Mouse (Mus musculus) forebrain, postnatal 0 days (tissue): ENCODE results near the gene Fam167b. TPM values are rescaled to one million over a fixed set of nuclear protein-coding genes. Genes with fewer than 3 reads are reported as not detected.

Source experiments
- ATAC-seq: fragments of 200-750 bp; cut with Nextera tagmentation; 2 replicates; pipeline ENCODE4 v1.8.0; 2017; ENCODE audit warnings: mild to moderate bottlenecking, moderate library complexity
- DNase-seq: peaks from one replicate; pipeline ENCODE4 v3.0.0-alpha.2; 2015
- H3K27ac ChIP-seq: fragments of 300-500 bp; sonication (generic); 2 replicates; pipeline ENCODE4 v1.5.1; 2014; ENCODE audit warnings: low read depth, mild to moderate bottlenecking, antibody characterized with exemption, low read length, moderate library complexity, mixed read lengths
- H3K27me3 ChIP-seq: fragments of 300-500 bp; sonication (generic); 2 replicates; pipeline ENCODE4 v1.6.1; 2014; ENCODE audit warnings: mild to moderate bottlenecking, low read length, mixed read lengths; ENCODE audit not compliant: insufficient read depth
- H3K36me3 ChIP-seq: fragments of 300-500 bp; sonication (generic); 2 replicates; pipeline ENCODE4 v1.6.1; 2014; ENCODE audit warnings: mild to moderate bottlenecking, moderate library complexity; ENCODE audit not compliant: insufficient read depth
- H3K4me1 ChIP-seq: fragments of 300-500 bp; sonication (generic); 2 replicates; pipeline ENCODE4 v1.6.1; 2014; ENCODE audit warnings: antibody characterized with exemption; ENCODE audit not compliant: insufficient read depth
- H3K4me2 ChIP-seq: fragments of 300-500 bp; sonication (generic); 2 replicates; pipeline ENCODE4 v1.6.1; 2014; ENCODE audit warnings: low read depth, mild to moderate bottlenecking, moderate library complexity
- H3K4me3 ChIP-seq: fragments of 300-500 bp; sonication (generic); 2 replicates; pipeline ENCODE4 v1.5.1; 2014; ENCODE audit warnings: low read depth, low read length, mixed read lengths
- H3K9ac ChIP-seq: fragments of 300-500 bp; sonication (generic); 2 replicates; pipeline ENCODE4 v1.6.1; 2014; ENCODE audit warnings: mild to moderate bottlenecking
- H3K9me3 ChIP-seq: fragments of 300-500 bp; sonication (generic); 2 replicates; pipeline ENCODE4 v1.6.1; 2016; ENCODE audit warnings: low read length
- CTCF ChIP-seq: sonication (generic); IDR thresholded peaks from 2 replicates; pipeline ENCODE4 v1.5.1; 2016; ENCODE audit warnings: antibody characterized with exemption, control low read depth, low read depth
- WGBS: fragments of 180-500 bp; shearing (Covaris S2); extraction: QIAGEN DNeasy Blood & Tissue Kit; methylation state at CpG from one replicate; pipeline ENCODE4 v1.1.7; 2014; 5-methylcytosine and 5-hydroxymethylcytosine counted together
- polyA plus RNA-seq: library from polyadenylated mRNA; unstranded; fragments of >200 nt; fragmentation: Nextera tagmentation; extraction: Ambion mirVana; gene quantifications from 2 replicates; pipeline ENCODE4 v1.2.1, GENCODE M21; 2015
- total RNA-seq: library from RNA; depleted of rRNA; stranded (reverse); fragments of >200 nt; gene quantifications from 2 replicates; pipeline ENCODE4 v1.2.3, GENCODE M21; 2014

Gene Fam167b
- total and polyA plus RNA-seq, 2 experiments from 2014 or later, result not detected

DNA sequence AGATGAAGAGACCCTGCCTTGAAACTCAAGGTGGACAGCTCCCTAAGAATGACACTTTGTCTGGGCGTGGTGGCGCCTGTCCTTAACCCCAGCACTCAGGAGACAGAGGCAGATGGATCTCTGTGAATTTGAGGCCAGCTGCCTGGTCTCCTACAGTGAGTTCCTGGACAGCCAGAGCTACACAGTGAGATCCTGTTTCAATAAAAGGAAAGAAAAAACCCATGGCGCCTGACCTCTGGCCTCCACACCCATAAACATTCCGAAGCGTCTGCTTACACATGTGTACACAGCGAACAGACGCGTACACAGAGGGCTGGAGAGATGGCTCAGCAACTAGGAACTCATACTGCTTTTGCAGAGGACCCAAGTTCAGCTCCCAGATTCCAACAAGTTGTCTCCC is 14.6 kb downstream of the Fam167b start:
- H3K36me3 ChIP-seq, result no peaks in the 10 kb centered on the region
- no peak overlapping the region for H3K4me2 ChIP-seq
- H3K27me3 ChIP-seq, result no peaks in the 10 kb centered on the region
- 83% methylated on average over 8 of the region's 8 CpGs for WGBS
- no peak overlapping the region for H3K4me3 ChIP-seq
- no peak overlapping the region for H3K27ac ChIP-seq
- DNase-seq (no peak), ATAC-seq (no peak)
- no peak for TF ChIP-seq CTCF
- no peaks in the 10 kb centered on the region for H3K9me3 ChIP-seq
- H3K9ac ChIP-seq, result no peak overlapping the region
- no peaks in the 10 kb centered on the region for H3K4me1 ChIP-seq

DNA sequence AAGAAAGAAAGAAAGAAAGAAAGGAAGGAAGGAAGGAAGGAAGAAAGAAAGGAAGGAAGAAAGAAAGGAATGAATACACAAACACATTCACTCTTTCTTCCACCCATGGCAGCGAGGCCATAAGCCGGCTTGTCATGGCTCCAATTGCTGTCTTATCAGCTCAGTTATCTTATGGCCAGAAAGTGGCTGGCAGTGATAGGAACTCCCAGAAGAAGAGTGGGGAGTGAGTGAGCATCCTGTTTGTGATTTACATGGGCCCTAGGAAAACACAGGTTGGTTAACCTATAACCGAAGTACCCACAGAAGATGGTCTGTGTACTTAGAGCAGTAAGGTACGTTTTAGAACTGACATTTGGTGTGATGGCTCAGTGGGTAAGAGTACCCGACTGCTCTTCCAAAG is 17.2 kb downstream of the Fam167b start:
- no peak overlapping the region for H3K4me2 ChIP-seq
- DNase-seq (no peak), ATAC-seq (no peak)
- H3K36me3 ChIP-seq, result no peaks in the 10 kb centered on the region
- no peak overlapping the region for H3K9ac ChIP-seq
- H3K27me3 ChIP-seq, result no peaks in the 10 kb centered on the region
- H3K27ac ChIP-seq, result no peak overlapping the region
- no peak for TF ChIP-seq CTCF
- H3K9me3 ChIP-seq, result no peaks in the 10 kb centered on the region
- no peak overlapping the region for H3K4me3 ChIP-seq
- 89% methylated on average over 5 of the region's 5 CpGs for WGBS
- H3K4me1 ChIP-seq, result no peaks in the 10 kb centered on the region

DNA sequence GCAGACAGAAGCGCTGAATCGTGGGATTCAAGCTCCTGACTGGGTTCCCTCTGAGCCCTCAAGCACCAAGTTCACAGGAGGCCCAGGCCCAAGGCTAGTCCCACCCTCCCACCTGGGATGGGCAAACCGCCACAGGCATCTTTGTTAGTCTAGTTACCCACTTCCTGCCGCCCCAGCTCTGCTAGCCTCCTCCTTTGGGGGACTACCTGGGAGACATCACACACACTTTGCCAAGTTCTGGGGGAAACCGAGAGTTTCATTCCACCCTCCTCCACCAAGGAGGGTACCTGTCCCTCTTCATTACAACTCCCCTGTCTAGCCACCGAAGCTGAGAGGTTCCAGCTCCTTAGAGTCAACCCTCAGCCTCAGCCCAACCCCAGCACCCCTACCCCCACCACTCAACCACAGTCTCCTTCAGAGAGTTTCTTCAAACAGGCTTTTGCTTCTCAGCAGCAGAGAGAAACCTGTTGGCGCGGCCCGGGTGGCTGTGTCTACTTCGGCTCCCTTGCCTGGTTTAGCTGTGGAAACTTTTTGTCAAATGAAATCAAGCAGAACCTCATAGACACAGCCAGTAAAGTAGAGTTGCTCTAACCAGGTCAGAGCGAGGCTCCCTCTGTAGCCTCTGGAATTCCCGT is 19.9 kb downstream of the Fam167b start:
- Histone ChIP-seq H3K9me3 (no peaks in the 10 kb centered on the region), H3K4me3 (no peak overlapping the region), H3K27me3 (no peaks in the 10 kb centered on the region), H3K9ac (no peak overlapping the region), H3K27ac (no peak overlapping the region), H3K4me2 (no peak overlapping the region), H3K4me1 (0 out of 2 replicates have a peak, but pooled peaks cover 5% of the 10 kb centered on the region), H3K36me3 (no peaks in the 10 kb centered on the region)
- no peak for TF ChIP-seq CTCF
- DNase-seq (no peak), ATAC-seq (no peak)
- WGBS, result 88% methylated on average over 12 of the region's 12 CpGs

DNA sequence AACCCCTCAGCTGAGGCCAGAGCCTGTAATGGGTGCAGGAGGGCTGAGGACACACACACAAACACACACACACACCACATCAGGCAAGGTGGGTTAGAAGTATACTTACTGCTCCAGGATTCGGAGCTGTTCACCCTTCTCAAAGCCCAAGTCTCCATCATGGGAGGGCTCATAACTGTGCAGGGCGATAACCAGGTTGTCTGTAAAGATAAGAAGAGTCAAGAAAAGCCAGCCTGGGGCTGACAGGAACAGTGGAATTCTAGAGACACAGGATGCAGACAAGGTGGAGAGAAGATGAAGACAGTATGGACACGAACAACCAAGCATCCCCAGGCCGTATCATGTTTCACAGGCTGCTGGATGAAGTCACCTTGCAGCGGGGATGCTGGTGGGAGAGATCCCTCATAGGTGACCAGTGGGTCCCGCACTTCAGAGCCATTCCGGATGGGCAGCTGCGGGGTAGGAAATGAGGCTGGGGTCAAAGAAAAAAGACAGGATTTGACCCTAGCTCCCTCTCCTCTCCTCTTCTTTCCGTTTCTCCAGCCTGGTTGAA is 21.0 kb downstream of the Fam167b start:
- TF ChIP-seq CTCF, result no peak
- H3K4me1 ChIP-seq, result 0 out of 2 replicates have a peak, but pooled peaks cover 5% of the 10 kb centered on the region
- WGBS, result 89% methylated on average over 9 of the region's 9 CpGs
- H3K4me2 ChIP-seq, result peak overlapping the region; percentile 89; the same call in 1 of the 2 replicates
- no peaks in the 10 kb centered on the region for H3K9me3 ChIP-seq
- no peak for DNase-seq
- H3K27me3 ChIP-seq, result no peaks in the 10 kb centered on the region
- no peak for ATAC-seq
- H3K36me3 ChIP-seq, result no peaks in the 10 kb centered on the region
- 0 out of 2 replicates have a peak overlapping the region, but pooled peaks have one; percentile 66 for H3K27ac ChIP-seq
- no peak overlapping the region for H3K4me3 ChIP-seq
- no peak overlapping the region for H3K9ac ChIP-seq

DNA sequence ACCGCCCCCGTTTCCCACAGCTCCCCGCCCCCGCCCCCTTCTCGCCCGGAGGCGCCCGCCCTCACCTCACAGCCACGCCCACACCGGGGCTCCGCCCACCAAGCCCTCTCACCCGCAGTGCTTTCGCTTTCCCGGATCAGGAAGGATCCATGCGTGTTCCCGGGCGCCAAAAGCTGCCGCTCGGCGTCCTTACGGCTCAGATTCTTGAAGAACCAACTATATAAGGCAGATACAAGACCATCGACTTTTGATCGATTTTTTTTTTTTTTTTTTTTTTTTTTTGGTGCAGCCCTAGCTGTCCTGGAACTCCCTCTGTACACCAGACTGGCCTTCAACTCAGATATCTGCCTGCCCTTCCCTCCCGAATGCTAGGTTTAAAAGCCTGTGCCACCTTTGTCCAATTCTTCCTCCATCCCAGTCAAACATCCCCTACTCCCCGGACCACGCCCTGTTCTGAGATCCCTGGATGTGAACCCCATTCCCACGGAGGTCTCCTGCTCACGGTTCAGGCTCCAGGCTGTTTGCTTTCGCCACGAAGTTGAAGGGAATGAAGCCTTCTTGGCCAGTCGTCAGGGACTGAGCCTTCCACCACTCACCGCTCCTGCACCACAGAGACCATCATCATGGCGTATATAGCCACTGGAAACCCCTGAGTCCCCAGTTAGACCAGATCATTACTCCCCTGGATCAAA is 21.7 kb downstream of the Fam167b start:
- H3K4me2 ChIP-seq, result peak overlapping the region; percentile 89
- peak overlapping the region; percentile 66 for H3K27ac ChIP-seq
- 0 out of 2 replicates have a peak, but pooled peaks cover 5% of the 10 kb centered on the region for H3K4me1 ChIP-seq
- ATAC-seq (peak; percentile 93), DNase-seq (peak; percentile 91)
- H3K9me3 ChIP-seq, result no peaks in the 10 kb centered on the region
- H3K4me3 ChIP-seq, result peak overlapping the region; percentile 53
- no peaks in the 10 kb centered on the region for H3K36me3 ChIP-seq
- H3K27me3 ChIP-seq, result no peaks in the 10 kb centered on the region
- H3K9ac ChIP-seq, result peak overlapping the region; percentile 63
- 7% methylated on average over 33 of the region's 33 CpGs for WGBS
- TF ChIP-seq CTCF, result no peak

DNA sequence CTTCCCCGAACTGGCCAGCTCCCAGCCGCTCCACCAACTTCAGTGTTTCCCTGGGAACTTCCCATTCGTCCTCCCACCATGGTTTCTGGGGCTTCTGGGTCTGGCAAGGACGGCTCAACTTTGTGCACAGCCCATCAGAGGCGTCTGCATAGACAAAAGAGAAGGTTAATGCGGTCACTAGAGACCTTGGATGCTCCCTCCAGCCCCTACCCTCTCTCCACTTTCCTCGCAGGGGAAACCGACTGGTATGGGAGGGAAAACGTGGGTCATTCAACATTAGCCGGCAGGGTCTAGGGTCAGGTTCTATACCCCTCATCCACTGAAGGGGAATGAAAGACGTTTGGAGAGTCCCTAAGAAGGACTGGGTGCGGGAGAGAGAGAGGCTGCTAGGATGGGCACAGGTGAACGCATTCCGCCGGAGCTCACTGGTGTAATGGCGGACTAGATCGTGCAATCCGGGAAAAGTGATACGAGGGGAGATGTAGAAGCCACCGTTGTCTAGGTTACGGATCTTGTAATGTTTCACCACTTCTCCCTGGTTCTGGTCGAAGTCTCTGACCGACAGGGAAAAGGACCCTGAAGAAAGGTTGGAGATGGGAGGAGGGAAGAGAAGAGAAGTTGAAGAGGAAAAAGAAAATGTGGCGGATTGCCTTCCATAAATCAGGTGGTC is 22.4 kb downstream of the Fam167b start:
- ATAC-seq (peak; percentile 79), DNase-seq (no peak)
- TF ChIP-seq CTCF, result no peak
- Histone ChIP-seq H3K9me3 (no peaks in the 10 kb centered on the region), H3K4me1 (0 out of 2 replicates have a peak, but pooled peaks cover 5% of the 10 kb centered on the region), H3K27ac (peak overlapping the region; percentile 66), H3K27me3 (no peaks in the 10 kb centered on the region), H3K4me3 (peak overlapping the region; percentile 53), H3K36me3 (no peaks in the 10 kb centered on the region), H3K4me2 (peak overlapping the region; percentile 89), H3K9ac (peak overlapping the region; percentile 63)
- WGBS, result under 1% methylated on average over 23 of the region's 24 CpGs
